Mouse (Mus musculus) MEL (cell line): ENCODE data around the gene Dusp1.

Experiments
- CHD1 ChIP-seq: IDR thresholded peaks from 2 replicates; pipeline ENCODE4 v1.6.1; 2012; ENCODE audit warnings: low read depth, mild to moderate bottlenecking, inconsistent platforms, low read length, improper control_type of control experiment
- CHD2 ChIP-seq: IDR thresholded peaks from 2 replicates; pipeline ENCODE4 v1.6.1; 2011; ENCODE audit warnings: low read length, improper control_type of control experiment
- CTCF ChIP-seq, 3 experiments: IDR thresholded peaks in 2 of 3; conservative IDR thresholded peaks in 1 of 3; 2 replicates each; pipeline ENCODE4 v1.5.1; 2011 to 2012; ENCODE audit warnings: low read length in 3 of 3, low read depth in 2 of 3, mild to moderate bottlenecking in 2 of 3, improper control_type of control experiment in 1 of 3, inconsistent platforms in 1 of 3, mixed read lengths in 1 of 3, moderate library complexity in 1 of 3; ENCODE audit not compliant: control insufficient read depth in 1 of 3, insufficient read depth in 1 of 3, poor library complexity in 1 of 3, severe bottlenecking in 1 of 3
- EP300 ChIP-seq, 2 experiments: IDR thresholded peaks; 2 replicates each; pipeline ENCODE4 v1.6.1; 2011; ENCODE audit warnings: improper control_type of control experiment in 2 of 2, low read length in 2 of 2, low read depth in 1 of 2, mild to moderate bottlenecking in 1 of 2
- MXI1 ChIP-seq: IDR thresholded peaks from 2 replicates; pipeline ENCODE4 v1.6.1; 2011; ENCODE audit warnings: mild to moderate bottlenecking, low read depth, low read length, improper control_type of control experiment
- POLR2A ChIP-seq, 2 experiments: IDR thresholded peaks; 2 replicates each; pipeline ENCODE4 v1.6.1; 2011 to 2012; ENCODE audit warnings: low read length in 2 of 2, mild to moderate bottlenecking in 2 of 2, control low read depth in 1 of 2, improper control_type of control experiment in 1 of 2, low read depth in 1 of 2, moderate library complexity in 1 of 2; ENCODE audit not compliant: control insufficient read depth in 1 of 2, insufficient read depth in 1 of 2, poor library complexity in 1 of 2
- POLR2AphosphoS2 ChIP-seq: IDR thresholded peaks from 2 replicates; pipeline ENCODE4 v1.6.1; 2011; ENCODE audit warnings: low read length, improper control_type of control experiment
- RCOR1 ChIP-seq: IDR thresholded peaks from 2 replicates; pipeline ENCODE4 v1.6.1; 2012; ENCODE audit warnings: low read depth, mild to moderate bottlenecking, inconsistent platforms, low read length, improper control_type of control experiment
- SMC3 ChIP-seq: IDR thresholded peaks from 2 replicates; pipeline ENCODE4 v1.6.1; 2011; ENCODE audit warnings: low read depth, low read length, improper control_type of control experiment
- TBP ChIP-seq: IDR thresholded peaks from 2 replicates; pipeline ENCODE4 v1.8.0; 2011; ENCODE audit warnings: low read depth, low read length, improper control_type of control experiment
- ZKSCAN1 ChIP-seq: IDR thresholded peaks from 2 replicates; pipeline ENCODE4 v1.6.1; 2012; ENCODE audit warnings: low read depth, mild to moderate bottlenecking, inconsistent platforms, low read length, improper control_type of control experiment, moderate library complexity
- ZMIZ1 ChIP-seq: IDR thresholded peaks from 2 replicates; pipeline ENCODE4 v1.6.1; 2012; ENCODE audit warnings: low read depth, mild to moderate bottlenecking, inconsistent platforms, low read length, improper control_type of control experiment, moderate library complexity
- ZNF384 ChIP-seq: IDR thresholded peaks from 2 replicates; pipeline ENCODE4 v1.6.1; 2012; ENCODE audit warnings: low read depth, mild to moderate bottlenecking, inconsistent platforms, low read length, improper control_type of control experiment

GRCm38 (mm10) chr17:26488711-26489403, 73.1 kb downstream of the Dusp1 start:
- TF ChIP-seq RCOR1 (no peak), POLR2AphosphoS2 (no peak), POLR2A (IDR thresholded peaks at IDR 0.05; ENCODE audit: control insufficient read depth in 1 of 2, insufficient read depth in 1 of 2, low read depth in 1 of 2, low read length in 2 of 2, poor library complexity in 1 of 2) (no peak), MXI1 (no peak), ZMIZ1 (no peak), CTCF (IDR thresholded peaks at IDR 0.05 in 2 of 3, conservative IDR thresholded peaks at IDR 0.05 in 1 of 3; ENCODE audit: control insufficient read depth in 1 of 3, insufficient read depth in 1 of 3, low read depth in 2 of 3, low read length in 3 of 3, poor library complexity in 1 of 3, severe bottlenecking in 1 of 3) (no peak), CHD1 (no peak), ZNF384 (no peak), CHD2 (no peak), EP300 (IDR thresholded peaks at IDR 0.05; ENCODE audit: low read depth in 1 of 2, low read length in 2 of 2) (no peak), TBP (no peak), SMC3 (no peak), ZKSCAN1 (no peak)
